Mouse (Mus musculus): ENCODE measurements around the gene Zbp1.

Zbp1 gene

GRCm38 (mm10) chr2:173216840-173217239, 1.9 kb downstream of the Zbp1 start:
- DNase-seq (ENCODE audit: low read depth, low spot score), result no peak

GRCm38 (mm10) chr2:173212227-173212626, 6.5 kb downstream of the Zbp1 start:
- no peak for DNase-seq (ENCODE audit: low read depth, low spot score)

GRCm38 (mm10) chr2:173209091-173209815, 9.5 kb downstream of the Zbp1 start:
- DNase-seq (ENCODE audit: low read depth, low spot score), result no peak

GRCm38 (mm10) chr2:173207051-173207450, 11.7 kb downstream of the Zbp1 start:
- no peak for DNase-seq (ENCODE audit: low read depth, low spot score)

GRCm38 (mm10) chr2:173205563-173206099, 13.1 kb downstream of the Zbp1 start:
- DNase-seq (ENCODE audit: low read depth, low spot score), result no peak

GRCm38 (mm10) chr2:173204671-173205070, 14.1 kb downstream of the Zbp1 start:
- DNase-seq (ENCODE audit: low read depth, low spot score), result no peak

- no peak for DNase-seq (ENCODE audit: low read depth, low spot score)
Measured at GRCm38 (mm10) chr2:173203726-173204125, 15.0 kb downstream of the Zbp1 start.

GRCm38 (mm10) chr2:173202924-173203689, 15.6 kb downstream of the Zbp1 start:
- DNase-seq (ENCODE audit: low read depth, low spot score), result no peak

- DNase-seq (ENCODE audit: low read depth, low spot score), result no peak
Measured at GRCm38 (mm10) chr2:173194796-173195195, 23.9 kb downstream of the Zbp1 start.

- no peak for DNase-seq (ENCODE audit: low read depth, low spot score)
Measured at GRCm38 (mm10) chr2:173187182-173187855, 31.4 kb downstream of the Zbp1 start.

GRCm38 (mm10) chr2:173186047-173186943, 32.4 kb downstream of the Zbp1 start:
- DNase-seq (ENCODE audit: low read depth, low spot score), result peak; percentile 78

GRCm38 (mm10) chr2:173185282-173185681, 33.4 kb downstream of the Zbp1 start:
- DNase-seq (ENCODE audit: low read depth, low spot score), result no peak

GRCm38 (mm10) chr2:173184475-173185080, 34.1 kb downstream of the Zbp1 start:
- DNase-seq (ENCODE audit: low read depth, low spot score), result no peak

- DNase-seq (ENCODE audit: low read depth, low spot score), result peak; percentile 56
Measured at GRCm38 (mm10) chr2:173183836-173184460, 34.8 kb downstream of the Zbp1 start.

- no peak for DNase-seq (ENCODE audit: low read depth, low spot score)
Measured at GRCm38 (mm10) chr2:173183311-173183710, 35.4 kb downstream of the Zbp1 start.

GRCm38 (mm10) chr2:173182796-173183195, 35.9 kb downstream of the Zbp1 start:
- no peak for DNase-seq (ENCODE audit: low read depth, low spot score)

GRCm38 (mm10) chr2:173181901-173182300, 36.8 kb downstream of the Zbp1 start:
- no peak for DNase-seq (ENCODE audit: low read depth, low spot score)

GRCm38 (mm10) chr2:173181486-173181885, 37.2 kb downstream of the Zbp1 start:
- no peak for DNase-seq (ENCODE audit: low read depth, low spot score)

- no peak for DNase-seq (ENCODE audit: low read depth, low spot score)
Measured at GRCm38 (mm10) chr2:173180721-173181388, 37.9 kb downstream of the Zbp1 start.

GRCm38 (mm10) chr2:173180026-173180425, 38.7 kb downstream of the Zbp1 start:
- DNase-seq (ENCODE audit: low read depth, low spot score), result no peak

Data from embryo, embryonic 11.5 days (tissue).